Mouse (Mus musculus) MN1 (cell line): ENCODE results near the gene Treh.

Experiments used
- DNase-seq: peaks from one replicate; pipeline ENCODE4 v3.0.0-alpha.2; 2016; ENCODE audit warnings: low spot score

Gene Treh

DNA sequence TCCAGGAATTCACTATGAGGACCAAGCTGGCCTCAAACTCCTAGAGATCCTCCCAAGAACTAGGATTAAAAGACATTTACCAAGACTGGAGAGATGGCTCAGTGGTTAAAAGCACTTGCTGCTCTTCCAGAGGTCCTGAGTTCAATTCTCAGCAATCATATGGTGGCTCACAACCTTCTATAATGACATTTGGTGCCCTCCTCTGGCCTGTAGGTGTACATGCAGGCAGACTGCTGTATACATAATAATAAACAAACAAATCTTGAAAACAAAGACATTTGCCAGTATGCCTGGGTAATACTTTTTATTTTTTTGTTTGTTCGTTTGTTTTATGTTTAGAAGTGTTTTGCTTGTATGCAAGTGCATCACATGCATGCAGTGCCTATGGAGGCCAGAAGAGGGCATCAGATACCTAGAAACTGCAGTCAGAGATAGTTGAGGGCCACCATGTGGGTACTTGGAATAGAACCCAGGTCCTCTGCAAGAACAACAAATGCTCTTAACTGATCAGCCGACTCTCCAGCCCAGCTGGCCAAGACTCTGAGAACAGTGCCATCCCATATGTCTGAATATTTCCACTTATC lies 5.3 kb downstream of the Treh start:
- DNase-seq = no peak

DNA sequence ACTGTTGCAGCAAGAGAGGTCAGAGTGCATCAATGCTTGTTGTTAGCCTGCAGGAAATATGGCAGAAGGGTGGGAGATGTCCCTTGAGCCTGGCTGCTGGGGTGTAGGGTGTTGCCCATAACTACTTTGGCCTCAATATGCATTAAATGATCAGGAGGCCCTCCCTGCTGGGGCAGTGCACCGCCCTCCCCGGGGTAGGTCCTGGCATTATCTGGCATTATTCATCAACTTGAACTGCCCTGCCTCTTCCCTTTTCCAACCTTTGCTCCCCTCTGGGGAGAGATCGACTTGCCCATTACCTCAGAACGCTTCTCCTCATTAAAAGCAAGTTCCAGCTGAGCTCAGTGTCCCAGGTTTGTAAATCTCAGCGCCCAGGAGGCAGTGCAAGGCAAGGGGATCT lies 6.5 kb downstream of the Treh start:
- DNase-seq = no peak

DNA sequence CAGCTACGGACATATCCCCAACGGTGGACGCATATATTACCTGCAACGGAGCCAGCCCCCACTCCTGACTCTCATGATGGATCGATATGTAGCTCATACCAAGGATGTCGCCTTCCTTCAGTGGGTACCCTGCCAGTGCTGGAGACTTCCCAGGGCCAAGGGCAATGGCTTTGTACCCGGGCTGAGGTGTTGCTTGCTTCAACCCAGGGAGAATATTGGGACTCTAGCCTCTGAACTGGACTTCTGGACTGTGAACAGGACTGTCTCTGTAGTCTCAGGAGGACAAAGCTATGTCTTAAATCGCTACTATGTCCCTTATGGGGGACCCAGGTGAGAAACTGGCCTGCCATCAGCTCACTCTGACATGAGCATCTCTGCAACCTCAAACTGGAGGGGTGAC lies 10.0 kb downstream of the Treh start:
- no peak for DNase-seq

DNA sequence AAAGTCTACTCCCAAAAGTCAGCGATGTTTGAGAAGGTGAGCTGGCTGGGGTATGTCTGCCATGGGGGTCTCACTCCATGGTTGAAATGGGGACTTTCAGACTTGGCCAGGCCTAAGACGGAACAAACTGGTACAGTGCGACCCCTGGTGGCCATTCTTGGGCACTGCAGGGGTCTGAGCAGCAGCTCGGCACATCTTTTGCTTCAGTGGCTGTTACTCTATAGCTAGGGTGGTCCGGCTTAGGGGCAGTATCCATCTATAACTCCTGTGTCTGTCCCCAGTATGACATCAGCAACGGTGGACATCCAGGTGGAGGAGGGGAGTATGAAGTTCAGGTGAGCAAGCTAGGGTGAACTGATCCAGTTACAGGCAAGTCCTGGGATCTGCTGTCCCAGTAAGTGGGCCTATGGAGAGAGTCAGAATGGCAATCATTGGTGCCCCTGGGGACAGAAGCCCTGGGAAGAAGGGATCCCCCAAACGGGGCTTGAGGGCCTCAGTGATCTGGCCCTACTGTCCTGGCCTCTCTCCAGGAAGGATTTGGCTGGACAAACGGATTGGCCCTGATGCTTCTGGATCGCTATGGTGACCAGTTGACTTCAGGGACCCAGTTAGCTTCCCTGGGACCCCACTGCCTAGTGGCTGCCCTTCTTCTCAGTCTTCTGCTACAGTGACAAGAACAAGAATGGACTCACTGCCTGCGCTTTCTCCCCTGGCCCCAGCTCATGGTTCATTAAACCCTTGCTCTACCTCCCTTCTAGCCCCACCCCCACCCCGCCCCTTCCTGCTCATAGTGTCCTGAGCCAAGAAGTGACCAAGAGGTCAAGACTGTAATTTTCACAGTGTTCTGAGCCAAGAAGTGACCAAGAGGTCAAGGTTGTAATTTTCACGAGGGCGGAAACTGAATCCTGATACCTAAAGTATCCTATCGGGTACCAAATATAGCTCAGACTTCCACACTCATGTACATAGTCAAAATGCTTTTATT lies 12.6 kb downstream of the Treh start:
- DNase-seq = peak; percentile 70

DNA sequence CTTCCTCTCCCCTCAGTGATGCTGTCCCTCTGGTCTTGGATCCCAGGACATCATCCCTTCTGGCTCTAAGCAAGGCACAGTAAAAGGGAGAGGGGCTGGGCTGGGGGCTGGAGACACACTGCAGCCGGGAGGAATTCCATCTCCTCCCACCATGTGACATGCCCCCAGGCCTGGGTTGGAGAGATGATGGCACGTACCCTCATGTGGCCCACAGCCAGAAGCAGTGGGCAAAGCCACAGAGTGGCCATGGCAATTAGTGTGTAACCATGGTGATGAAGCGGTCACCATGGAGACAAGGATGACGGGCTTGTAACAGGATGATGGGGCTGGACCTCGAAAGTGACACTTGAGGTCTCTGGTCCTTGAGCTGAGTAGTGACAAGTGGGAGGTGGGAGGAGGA lies 13.6 kb downstream of the Treh start:
- DNase-seq = peak; percentile 67

DNA sequence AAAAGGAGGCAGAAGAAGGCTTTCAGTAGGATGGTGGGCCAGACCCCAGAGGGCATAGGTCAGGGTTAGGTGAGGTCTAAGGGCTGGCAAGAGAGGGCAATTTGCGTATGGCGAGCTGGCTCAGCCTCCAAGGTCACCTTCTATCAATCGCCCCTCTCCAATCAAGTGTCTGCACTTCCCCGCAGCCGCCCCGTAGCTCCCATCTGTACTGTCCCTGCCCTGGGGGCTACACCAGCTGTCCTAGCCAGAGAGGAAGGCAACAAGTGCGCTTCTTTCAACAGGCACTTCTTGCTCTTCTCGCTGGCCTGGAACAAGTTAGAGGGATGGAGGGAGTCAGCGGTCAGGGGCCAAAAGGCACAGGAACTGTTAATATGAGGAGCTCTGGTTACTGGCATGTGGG lies 15.0 kb downstream of the Treh start:
- DNase-seq = no peak

DNA sequence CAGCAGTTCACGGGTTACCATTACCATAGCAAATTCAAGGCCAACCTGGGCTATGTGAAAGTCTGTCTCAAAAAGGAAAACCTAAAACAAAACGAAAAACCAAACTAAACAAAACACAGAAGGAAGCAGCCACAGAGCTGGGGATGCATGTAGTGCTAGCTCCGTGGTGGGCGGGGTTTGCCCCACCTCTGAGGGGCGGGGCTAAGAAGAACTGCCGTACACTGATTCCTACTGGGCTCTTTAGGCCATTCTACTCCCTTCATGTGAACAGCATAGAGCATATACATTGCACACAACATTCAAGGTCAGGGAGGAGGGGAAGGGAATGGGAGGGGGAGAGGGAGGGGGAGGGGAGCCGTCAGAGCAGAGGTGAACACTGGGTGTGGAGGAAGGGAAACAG lies 17.6 kb downstream of the Treh start:
- peak; percentile 36 for DNase-seq

DNA sequence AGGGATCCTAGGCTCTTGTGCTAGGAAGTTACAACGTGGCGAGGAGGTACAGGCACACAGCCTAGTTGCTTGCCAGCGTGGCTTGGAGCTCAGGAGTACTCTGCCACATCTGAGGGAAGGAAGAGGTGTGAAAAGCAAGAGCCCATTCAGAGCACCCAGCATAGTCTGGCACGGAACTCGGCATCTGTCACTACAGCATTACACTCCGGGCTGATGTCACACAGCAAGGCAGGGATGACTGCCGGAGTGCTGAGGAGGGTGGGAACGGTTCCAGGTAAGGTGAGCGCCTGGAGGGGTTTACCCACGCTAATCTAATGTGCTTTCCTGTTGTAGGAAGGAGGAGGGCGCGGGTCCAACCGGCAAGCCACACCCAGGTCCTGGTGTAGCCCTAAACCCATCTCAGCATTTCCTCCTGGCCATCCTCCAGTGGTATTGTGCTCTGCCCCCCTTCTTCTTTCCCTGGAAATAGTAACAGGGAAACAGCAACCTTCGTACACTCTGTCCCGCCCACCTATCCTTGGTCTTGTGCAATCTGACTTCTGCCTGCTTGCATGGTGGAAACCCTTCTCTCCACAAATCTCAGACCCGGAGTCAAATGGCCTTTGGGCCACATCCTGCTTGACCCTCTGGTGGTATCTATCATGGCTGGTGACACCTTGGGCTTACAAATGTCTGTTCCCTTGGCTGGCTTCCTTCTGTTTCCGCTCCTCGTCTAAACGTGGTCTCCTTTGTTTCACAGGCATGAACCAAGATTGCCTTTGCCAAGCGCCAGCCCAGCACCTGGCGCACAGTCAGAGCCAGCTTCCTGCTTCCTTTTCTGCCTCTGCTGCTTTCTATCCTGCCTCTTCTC lies 18.9 kb downstream of the Treh start:
- DNase-seq = peak; percentile 48

DNA sequence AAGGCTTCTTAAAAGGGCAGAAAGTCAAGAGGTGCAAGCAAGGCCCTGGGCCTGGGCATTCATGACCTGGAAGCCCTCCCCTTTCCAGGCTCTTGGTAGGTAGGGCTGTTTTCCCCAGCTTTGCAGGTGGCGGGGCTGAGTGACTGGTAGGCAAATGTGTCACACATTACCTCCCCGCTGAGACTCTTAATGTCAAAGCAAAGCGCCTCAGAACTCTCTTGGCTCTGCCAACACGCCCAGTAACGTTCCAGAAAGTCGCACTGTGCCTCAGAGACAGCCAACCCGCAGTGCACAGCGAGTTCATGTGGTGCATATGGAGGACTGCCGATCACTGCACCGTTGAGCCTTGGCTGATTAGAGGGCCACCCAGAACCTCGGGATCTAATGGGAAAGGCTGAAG lies 20.0 kb downstream of the Treh start:
- DNase-seq = no peak

DNA sequence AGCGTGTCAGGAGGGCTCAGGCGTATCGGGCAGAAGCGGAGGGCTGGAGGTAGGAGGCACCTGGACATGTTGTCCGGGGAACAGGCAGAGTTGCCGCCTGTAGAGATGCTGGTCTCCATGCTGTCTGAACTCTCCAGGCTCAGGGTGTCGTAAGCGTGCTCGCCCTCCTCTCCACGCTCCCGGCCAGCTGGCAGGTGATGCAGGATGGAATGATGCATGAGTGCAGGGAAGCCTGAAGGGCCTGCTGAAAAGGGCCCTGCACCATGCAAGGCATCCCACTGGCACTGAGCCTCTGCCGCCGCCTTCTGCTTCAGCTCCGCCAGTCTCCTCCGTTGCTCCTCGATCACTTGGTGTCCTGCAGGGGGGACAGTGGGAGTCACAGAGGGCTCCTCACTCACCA lies 24.8 kb downstream of the Treh start:
- DNase-seq = no peak

DNA sequence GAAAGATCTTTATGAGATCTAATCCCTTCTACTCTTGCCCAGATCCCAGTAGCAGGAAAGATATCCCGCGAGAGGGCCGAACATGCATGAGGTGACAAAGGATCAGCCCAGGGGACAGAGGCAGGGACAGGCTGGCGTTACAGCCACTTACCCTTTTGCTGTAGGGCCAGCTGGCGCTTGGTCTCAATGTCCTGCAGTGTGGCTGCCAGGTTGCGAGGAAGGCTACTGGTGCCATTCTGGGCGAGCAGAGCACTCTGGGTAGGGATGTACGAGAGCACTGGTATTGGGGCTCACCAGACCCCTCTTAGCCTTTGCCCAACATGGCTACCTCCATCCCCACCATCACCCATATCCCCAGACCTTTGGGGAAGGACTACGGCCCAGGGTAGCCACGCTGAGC lies 26.2 kb downstream of the Treh start:
- no peak for DNase-seq

DNA sequence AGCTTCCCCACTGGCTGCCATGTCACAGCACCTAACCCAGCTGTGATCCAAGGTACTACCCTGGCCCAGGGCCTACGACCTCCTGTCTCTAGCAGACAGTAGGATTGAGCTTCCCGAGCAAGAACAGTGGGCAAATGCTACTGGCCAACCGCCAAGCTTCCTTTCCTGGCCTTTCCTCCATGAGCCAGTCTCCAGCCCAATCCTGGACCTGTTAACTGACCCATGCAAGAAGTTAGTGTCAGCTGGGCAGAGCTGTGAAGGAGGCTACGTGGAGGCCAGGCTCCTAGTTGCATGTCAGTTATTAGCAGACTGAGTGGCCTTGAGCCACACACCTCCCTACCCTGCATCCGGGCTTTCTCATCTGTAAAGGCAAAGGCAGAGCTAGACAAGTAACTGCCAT lies 26.7 kb downstream of the Treh start:
- DNase-seq = no peak

DNA sequence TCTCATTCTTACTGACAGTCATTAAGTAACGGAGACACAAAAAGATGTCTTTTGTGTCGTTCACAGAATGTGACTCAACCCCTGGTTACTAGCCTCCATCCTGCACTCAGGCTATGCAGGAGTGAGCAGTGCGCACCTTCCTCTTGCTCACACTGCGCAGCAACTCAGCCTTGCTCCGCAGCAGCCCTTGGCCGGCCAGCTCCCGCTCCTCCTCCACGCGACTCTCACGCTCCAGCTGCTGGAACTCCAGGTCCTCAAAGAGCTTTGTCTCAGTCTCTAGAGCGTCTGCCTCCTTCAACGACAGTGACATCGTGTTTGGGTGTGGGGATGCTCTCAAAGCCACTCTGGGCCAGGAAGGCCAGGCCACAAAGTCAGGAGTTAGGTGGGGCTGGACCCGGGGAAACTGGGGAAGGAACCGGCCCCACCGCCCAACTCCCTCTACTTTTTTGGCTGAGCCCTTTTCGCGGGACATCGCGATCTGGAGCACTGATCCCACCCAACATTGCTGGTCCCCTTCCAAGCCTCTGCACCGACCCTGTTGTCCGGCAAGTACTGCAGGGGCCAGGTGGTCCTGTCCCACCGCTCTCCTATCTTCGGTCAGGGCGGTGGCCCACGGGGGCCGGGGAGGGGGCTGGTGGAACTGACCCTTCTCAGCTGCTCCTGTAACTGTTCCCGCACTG lies 34.9 kb downstream of the Treh start:
- no peak for DNase-seq

DNA sequence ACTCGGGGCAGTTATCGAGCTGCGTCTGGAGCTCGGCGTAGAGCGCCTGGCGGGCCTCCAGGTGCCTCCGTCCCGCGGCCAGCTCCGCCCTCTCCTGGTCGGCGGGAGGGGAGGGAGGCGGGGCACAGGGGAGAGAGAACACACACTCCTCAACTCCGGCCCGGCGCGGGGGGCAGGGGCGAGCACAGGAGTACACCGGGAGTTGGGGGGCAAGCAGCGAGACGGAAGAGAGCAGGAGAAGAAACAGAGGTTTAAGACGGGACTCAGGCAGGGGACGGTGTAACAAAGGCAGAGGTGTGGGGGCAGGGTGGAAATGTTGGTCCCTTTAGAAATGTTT lies 35.4 kb downstream of the Treh start:
- DNase-seq = peak; percentile 84

DNA sequence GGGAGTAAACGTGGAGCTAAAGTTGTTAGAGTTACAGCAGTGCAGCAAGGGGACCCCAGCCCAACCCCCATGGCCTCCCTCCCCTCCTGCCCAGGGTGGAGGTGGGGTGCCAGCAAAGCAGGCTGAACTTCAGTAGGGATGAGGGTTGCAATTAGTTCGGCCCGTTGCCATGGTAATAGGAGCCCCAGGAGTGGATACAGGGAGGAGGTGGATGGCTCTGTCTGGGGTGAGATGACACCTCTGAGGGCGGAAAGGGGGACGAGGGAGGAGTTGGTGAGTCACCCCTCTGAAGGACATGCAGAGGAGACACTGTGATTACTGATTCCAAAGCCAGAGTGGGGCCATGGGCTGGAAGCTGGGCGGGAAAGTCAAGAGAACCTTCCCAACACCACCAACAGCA lies 35.9 kb downstream of the Treh start:
- DNase-seq = peak; percentile 47

DNA sequence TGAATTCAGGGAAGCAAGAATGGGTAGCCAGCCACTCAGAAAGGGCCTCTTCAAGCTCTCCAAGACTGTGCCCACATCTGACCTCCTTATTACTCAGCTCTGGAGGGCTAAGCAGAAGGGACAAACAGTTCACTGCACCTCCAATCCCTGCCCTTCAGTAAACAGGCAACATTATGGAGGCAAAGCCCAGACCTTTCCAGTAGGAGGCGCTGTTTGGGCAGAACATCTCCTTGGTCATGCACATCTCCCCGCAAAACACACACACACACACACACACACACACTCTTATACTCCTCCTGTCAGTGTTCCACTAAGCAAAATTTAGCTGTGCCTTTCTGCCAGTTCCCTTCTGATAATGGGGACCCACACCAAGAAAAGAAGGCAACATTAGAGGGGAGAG lies 36.6 kb downstream of the Treh start:
- peak; percentile 56 for DNase-seq

DNA sequence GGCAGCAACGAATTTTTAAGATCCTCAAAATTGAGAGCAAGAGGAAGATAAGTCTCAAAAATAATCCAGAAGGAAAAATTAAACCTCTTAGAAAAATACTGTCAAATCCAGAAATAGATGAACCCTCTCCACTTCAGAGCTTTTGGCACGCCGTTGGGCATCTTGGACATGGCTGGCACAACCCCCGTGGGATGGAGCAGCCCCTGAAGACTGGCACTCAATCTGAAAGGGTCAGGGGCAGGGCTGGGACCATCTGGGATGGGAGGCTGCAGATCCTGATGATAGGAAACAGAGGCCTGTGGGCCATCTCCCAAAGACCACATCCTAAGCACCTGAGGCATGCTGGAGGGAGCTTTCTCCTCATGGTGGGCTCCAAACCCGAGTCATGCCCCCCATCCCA lies 37.2 kb downstream of the Treh start:
- DNase-seq = no peak

DNA sequence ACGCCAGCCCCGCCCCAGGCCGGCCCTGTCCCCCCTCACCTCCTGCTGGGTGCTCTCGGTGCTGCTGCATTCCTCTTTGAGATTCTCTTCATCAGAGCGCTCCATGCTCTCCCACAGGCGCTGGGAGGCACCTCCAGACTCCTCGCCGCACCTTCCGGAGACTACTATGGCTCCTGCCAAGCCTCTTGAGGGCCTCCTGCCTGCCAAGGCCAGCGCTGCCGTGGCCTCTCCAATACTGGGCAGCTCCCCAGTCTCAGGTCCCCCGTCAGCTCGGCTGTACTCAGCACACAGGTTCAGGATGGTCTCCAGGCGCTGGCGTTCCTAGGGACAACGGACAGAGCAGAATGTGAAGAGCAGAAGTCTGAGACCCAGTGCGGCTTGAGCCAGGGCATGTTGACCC lies 38.6 kb downstream of the Treh start:
- no peak for DNase-seq

DNA sequence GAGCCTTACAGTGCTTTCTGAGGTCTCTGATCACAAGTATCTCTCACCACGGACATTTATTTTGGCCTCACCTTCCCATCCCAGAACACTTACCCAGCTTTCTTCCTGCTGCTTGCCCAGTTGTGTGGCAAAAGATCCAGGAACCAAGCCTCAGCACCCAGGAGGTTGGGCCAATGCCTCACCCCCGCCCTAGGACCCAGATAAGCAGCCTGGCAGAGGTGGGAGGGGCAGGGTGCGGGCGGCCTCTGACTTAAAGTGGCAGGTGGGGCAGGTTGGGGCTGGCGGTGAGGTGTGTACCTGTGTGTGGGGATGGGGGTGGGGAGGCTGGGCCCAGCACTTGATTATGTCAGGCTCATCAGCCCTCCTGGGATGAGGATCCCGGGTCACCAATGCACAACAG lies 40.0 kb downstream of the Treh start:
- DNase-seq = no peak

DNA sequence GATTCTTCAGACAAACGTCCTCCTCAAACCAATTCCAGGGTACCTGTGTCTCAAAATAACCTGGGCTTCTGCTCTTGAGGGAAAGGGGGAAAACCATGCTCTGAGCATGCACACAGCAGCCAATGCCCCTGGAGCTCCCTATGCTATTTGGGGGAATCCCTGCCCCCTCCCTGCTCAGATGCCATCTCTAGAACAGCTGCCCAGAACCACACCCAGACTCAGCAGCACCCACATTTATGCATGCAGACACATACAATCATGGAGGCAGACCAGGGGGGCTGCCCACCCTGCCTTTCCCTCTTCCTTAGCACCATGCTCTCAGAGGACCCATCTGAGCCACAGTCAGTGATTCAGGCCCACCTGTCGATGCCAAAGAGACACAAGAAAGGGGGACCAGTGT lies 40.5 kb downstream of the Treh start:
- DNase-seq = no peak

DNA sequence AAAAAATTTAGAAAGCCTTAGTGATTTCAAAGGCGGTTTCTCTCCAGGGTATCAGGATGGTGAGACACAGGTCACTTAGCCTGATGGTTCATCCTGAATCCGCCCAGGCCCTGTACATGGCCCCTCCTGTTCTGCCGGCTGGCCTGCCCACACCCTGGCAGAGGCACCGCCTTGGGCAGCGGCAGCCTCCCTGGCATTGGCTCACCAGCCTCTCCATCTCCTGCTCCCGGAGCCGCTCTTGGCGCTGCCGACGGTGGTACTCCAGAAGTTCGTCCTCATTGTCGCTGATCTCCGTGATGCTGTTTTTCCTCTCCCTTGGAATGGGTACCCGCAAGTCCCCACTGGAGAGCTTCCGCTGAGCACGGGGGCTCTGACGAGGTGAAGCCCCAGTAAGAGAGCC lies 42.1 kb downstream of the Treh start:
- DNase-seq = no peak

DNA sequence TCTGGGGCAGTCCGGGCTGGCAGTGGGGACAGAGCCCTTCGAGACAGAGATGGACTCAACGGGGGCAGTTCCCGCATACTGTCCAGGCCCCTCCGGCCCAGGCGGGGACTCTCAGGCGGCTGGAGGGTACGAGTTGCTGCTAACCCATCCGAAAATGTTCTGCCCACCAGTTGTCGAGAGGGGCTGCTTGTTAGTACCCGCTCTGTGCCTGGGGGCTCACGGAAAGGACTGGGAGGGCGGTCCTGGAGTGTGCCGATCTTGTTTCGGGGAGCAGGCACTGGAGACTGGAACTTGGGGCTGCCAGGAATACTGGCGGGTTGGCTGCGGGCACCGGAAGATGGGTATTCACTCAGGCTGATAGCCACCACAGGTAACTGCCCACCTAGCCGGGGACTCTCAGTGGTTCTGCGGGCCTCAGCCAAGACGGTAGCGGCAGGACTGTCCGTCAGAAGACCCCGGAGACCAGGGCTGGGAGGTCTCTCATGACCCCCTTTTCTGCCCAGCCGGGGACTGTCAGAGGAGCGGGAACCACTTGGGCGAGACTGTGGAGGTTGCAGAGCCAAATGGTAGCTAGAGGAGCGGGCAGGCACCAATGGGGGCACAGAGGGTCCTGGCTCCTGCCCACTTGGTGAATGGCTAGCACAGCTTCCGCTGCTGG lies 42.8 kb downstream of the Treh start:
- no peak for DNase-seq
